Mouse (Mus musculus) spleen, adult 2 months (tissue): Measurements from ENCODE around the gene Auts2. TPM values are rescaled to one million over a fixed set of nuclear protein-coding genes. Genes with fewer than 3 reads are reported as not detected.
A peak's percentile ranks its signal among the peaks of the same experiment; 100 is the strongest.

ENCODE experiments used
- DNase-seq, 2 experiments: peaks; one replicate each; pipeline versions ENCODE4 v3.0.0 to v3.0.0-alpha.2; 2012 to 2021; ENCODE audit warnings: low spot score in 2 of 2, low read depth in 1 of 2
- H3K27ac ChIP-seq: fragments of 200-500 bp; 2 replicates; pipeline ENCODE4 v1.5.1; 2012; ENCODE audit warnings: low read length, inconsistent platforms; ENCODE audit not compliant: insufficient read depth
- H3K27me3 ChIP-seq: fragments of 200-500 bp; 2 replicates; pipeline ENCODE4 v1.6.1; 2012; ENCODE audit warnings: mild to moderate bottlenecking, moderate library complexity, low read length, inconsistent platforms; ENCODE audit not compliant: control insufficient read depth, insufficient read depth
- H3K36me3 ChIP-seq: fragments of 200-500 bp; 2 replicates; pipeline ENCODE4 v1.6.1; 2012; ENCODE audit warnings: mild to moderate bottlenecking, low read length, inconsistent platforms; ENCODE audit not compliant: control insufficient read depth, insufficient read depth
- H3K4me1 ChIP-seq: fragments of 200-500 bp; 2 replicates; pipeline ENCODE4 v1.6.1; 2011; ENCODE audit warnings: inconsistent platforms; ENCODE audit not compliant: control insufficient read depth, insufficient read depth, insufficient read length
- H3K4me3 ChIP-seq: fragments of 200-500 bp; 2 replicates; pipeline ENCODE4 v1.5.1; 2011; ENCODE audit warnings: mild to moderate bottlenecking, inconsistent platforms; ENCODE audit not compliant: insufficient read depth, insufficient read length; ENCODE audit errors: extremely low read depth
- CTCF ChIP-seq: fragments of 200-500 bp; IDR thresholded peaks from 2 replicates; pipeline ENCODE4 v1.5.1; 2011; ENCODE audit warnings: mild to moderate bottlenecking, inconsistent platforms; ENCODE audit not compliant: insufficient read depth, insufficient read length, insufficient replicate concordance; ENCODE audit errors: extremely low read depth
- POLR2A ChIP-seq: fragments of 200-500 bp; IDR thresholded peaks from 2 replicates; pipeline ENCODE4 v1.6.1; 2011; ENCODE audit warnings: low read depth, low read length, inconsistent platforms
- WGBS: fragments of 180-500 bp; shearing (Covaris S2); methylation state at CpG from one replicate; pipeline ENCODE4 v1.1.7; 2018; 5-methylcytosine and 5-hydroxymethylcytosine counted together
- polyA plus RNA-seq: library from polyadenylated mRNA; depleted of rRNA; stranded (reverse); fragments of >200 nt; gene quantifications from 2 replicates; pipeline ENCODE4 v1.2.3, GENCODE M21; 2012

Gene Auts2
- polyA plus RNA-seq, 1 experiment, result 1.3 TPM

DNA sequence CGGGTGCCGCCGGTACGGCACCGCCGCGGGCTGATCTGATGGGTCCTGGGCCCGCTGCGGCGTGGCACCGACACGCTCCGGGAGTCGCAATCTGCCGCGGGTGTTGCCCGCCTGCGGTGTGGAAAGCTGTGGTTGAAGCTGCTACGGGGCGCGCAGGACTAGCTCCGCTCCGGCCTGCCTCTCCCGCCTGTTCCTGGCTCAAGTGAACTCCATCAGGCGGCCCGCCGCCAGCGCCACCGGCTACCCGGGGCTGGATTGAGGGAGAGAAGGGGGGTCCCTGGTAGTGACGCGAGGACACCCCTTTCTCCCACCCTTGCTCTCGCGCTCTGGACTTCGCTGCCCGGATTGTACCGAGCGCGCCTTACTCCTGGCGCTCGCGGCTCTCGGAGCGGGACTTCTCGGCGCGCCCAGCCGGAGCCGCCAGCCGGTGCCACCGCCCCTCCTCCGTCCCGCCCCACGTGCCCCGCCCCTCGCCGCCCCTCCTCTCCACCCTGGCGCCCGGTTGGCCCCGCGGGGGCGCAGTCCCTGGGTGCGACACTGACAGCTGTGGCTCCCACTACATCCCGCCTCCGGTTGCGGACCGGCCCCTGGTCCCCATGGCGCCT lies 1004.7 kb downstream of the Auts2 start:
- TF ChIP-seq CTCF (no peak), POLR2A (no peak)
- Histone ChIP-seq H3K36me3 (no peaks in the 10 kb centered on the region), H3K4me3 (peak overlapping the region; percentile 36), H3K4me1 (no peaks in the 10 kb centered on the region), H3K27me3 (peaks cover 16% of the 10 kb centered on the region), H3K27ac (no peak overlapping the region)
- WGBS, result 2% methylated on average over 60 of the region's 68 CpGs
- DNase-seq, result no peak

DNA sequence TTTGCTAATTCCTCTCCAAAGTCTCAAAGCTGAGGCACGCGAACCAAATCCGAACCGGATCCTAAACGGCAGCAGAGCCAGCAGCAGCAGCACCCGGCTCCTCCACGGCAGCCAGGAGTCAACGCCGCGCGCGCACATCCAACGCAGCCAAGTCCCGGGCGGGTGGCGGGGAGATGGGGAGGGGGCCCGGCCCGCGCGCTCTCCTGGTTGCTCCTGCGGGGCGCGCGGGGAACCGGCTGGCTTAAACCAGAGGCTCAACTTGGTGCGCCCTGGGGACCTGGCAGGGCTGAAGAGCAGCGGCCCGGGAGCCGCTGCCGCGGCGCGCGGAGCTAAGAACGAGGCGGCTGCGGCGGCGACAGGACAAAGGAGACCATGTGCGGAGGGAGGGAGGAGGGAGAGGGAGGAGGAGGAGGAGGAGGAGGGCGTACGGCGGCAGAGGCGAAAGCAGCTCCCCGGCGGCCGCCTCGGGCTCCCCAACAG lies 1005.3 kb downstream of the Auts2 start:
- Histone ChIP-seq H3K36me3 (no peaks in the 10 kb centered on the region), H3K4me3 (peak overlapping the region; percentile 36), H3K27me3 (peaks cover 16% of the 10 kb centered on the region), H3K4me1 (no peaks in the 10 kb centered on the region), H3K27ac (no peak overlapping the region)
- 3% methylated on average over 42 of the region's 48 CpGs for WGBS
- no peak for DNase-seq
- TF ChIP-seq CTCF (no peak), POLR2A (no peak)

DNA sequence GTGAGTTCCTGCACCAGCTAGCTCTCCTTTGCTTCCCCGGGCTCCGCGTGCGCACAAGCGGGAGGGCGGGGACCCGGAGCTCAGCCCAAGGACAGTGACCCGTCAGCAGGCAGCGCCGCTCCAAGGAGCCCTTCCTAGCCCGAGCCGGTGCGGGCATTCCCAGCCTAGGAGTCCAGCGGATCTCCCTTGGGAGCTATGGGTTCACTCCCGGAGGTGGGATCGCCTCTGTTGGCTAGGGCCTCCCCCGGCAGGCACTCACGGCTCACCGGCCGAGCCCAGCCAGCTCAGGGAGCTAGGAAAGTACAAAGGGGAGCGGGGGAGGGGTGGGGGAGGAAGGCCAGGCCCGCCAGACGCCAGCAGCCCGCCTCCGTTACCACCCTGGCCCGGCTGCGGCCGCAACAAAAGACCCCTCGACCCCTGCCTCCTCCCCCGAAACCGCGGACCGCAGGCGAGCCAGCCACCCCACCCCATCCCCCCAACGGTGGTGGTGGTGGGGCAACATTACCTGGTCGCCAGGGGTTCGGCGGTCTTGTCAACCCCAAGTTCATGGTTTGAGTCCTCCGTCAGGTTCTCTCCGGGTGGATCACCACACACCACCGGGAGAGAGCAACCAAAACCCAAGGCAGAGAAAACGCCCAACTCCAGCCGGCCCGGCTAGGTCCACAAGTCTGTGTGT lies 1005.9 kb downstream of the Auts2 start:
- H3K4me3 ChIP-seq, result peak overlapping the region; percentile 23; the same call in 1 of the 2 replicates
- peaks cover 16% of the 10 kb centered on the region for H3K27me3 ChIP-seq
- TF ChIP-seq POLR2A, result no peak
- TF ChIP-seq CTCF, result no peak
- no peak overlapping the region for H3K27ac ChIP-seq
- no peaks in the 10 kb centered on the region for H3K4me1 ChIP-seq
- WGBS, result 4% methylated on average over 44 of the region's 44 CpGs
- DNase-seq, result no peak
- no peaks in the 10 kb centered on the region for H3K36me3 ChIP-seq

DNA sequence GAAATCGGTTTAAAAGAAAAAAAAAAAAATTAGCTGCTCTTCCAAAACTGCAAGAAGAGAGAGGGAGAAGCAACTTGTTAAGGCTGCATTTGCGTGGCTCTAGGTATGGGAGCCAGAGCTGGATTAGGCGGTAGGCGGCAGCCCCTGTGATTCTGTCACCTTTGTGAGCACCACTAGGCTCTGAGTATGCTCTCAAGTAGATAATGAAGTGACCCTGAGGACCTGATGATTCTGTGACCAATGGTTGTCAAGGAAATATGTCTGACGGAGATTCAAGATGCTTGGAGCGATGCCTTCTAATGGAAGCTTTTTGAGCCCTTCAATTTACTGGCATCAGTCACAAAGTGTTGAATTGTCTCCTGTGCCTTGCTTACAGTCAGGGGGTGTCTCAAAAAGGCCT lies 1007.4 kb downstream of the Auts2 start:
- Histone ChIP-seq H3K27ac (no peak overlapping the region), H3K4me1 (no peaks in the 10 kb centered on the region), H3K4me3 (no peak overlapping the region), H3K27me3 (peaks cover 16% of the 10 kb centered on the region), H3K36me3 (no peaks in the 10 kb centered on the region)
- TF ChIP-seq CTCF, result no peak
- TF ChIP-seq POLR2A, result no peak
- WGBS, result 89% methylated on average over 6 of the region's 6 CpGs
- no peak for DNase-seq

DNA sequence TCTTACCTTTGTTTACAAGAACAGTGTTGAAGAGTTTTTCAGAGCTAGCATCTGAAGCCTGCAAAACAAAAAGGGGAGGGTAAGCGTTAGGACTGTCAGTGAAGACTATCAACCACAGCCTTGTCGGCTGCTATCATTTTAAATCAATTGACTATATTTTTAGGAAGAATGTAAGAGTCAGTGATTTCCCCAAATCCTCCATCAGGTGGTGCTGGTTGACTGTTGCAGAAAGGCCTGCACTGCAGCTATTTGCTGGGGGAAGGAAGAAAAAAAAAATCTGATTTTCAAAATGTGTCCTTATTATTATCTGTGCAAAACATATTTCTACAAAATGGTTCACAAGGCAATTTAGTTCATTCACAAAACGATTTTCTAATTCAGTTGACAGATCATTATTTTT lies 1009.3 kb downstream of the Auts2 start:
- Histone ChIP-seq H3K36me3 (no peaks in the 10 kb centered on the region), H3K4me1 (no peaks in the 10 kb centered on the region), H3K27ac (no peak overlapping the region), H3K4me3 (no peak overlapping the region), H3K27me3 (peaks cover 16% of the 10 kb centered on the region)
- DNase-seq, result no peak
- 24% methylated on average over 3 of the region's 3 CpGs for WGBS
- TF ChIP-seq POLR2A (no peak), CTCF (no peak; the same call in 1 of the 2 replicates)

DNA sequence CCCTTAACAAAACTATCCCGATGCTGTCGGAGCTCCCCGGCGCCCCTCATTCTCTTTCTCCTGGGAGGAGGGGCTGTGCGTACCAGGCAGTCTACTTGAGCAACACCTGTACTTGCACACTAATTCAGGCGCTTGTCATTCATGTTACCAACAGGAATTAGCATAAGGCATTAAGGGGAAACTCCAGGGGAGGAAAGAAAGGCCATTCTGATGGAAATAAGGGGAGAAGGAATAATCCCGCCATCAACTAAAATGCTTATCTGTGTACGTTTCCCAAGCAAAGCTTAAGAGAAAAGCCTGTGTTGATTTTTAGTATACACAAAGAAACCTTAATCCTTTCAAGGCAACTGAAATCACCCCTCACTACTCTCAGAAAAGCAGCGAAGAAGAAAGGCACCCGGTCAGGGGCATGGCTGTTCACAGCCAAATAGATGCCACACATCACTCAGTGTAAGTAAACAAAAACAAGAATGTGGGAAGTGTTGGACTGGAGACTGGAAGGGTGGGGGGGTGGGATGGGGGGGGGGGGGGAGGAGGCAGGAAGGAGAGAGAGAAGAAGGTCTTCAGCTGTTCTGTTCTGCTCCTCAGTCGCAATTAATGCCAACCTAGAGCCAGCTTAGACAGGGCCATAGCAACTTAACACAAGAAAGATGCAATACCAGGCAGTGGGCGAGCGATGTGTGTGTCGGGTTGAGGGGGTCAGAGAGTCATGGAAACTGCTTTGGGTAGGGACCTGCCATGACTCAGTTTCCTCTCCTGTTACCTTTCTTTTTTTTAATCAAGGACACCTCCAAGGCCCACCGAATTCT lies 1011.2 kb downstream of the Auts2 start:
- Histone ChIP-seq H3K36me3 (no peaks in the 10 kb centered on the region), H3K4me1 (no peaks in the 10 kb centered on the region), H3K27me3 (peaks cover under 1% of the 10 kb centered on the region; the same call in 1 of the 2 replicates), H3K27ac (no peak overlapping the region), H3K4me3 (no peak overlapping the region)
- DNase-seq, result no peak
- WGBS, result 87% methylated on average over 15 of the region's 15 CpGs
- TF ChIP-seq CTCF, result no peak
- no peak for TF ChIP-seq POLR2A

GRCm38 (mm10) chr5:131530828-131531227 lies 1012.3 kb downstream of the Auts2 start:
- WGBS, result 80% methylated on average over 2 of the region's 2 CpGs
- Histone ChIP-seq H3K4me3 (no peak overlapping the region), H3K27me3 (no peaks in the 10 kb centered on the region), H3K27ac (no peak overlapping the region), H3K36me3 (no peaks in the 10 kb centered on the region), H3K4me1 (no peaks in the 10 kb centered on the region)
- no peak for TF ChIP-seq POLR2A
- TF ChIP-seq CTCF, result no peak
- DNase-seq, result no peak
